Mouse (Mus musculus) CH12.LX (cell line): ENCODE results near the gene Hspa1a. TPM values are rescaled to one million over a fixed set of nuclear protein-coding genes. Genes with fewer than 3 reads are reported as not detected.

Source experiments
- DNase-seq: peaks from one replicate; pipeline ENCODE4 v3.0.0-alpha.2; 2013; ENCODE audit errors: extremely low read depth
- H3K27ac ChIP-seq: 2 replicates; pipeline ENCODE4 v1.5.1; 2012; ENCODE audit warnings: low read depth, mild to moderate bottlenecking, control low read depth, moderate library complexity; ENCODE audit not compliant: insufficient read depth
- H3K27me3 ChIP-seq: replicated peaks from 2 replicates; pipeline ENCODE3; 2012; ENCODE audit warnings: inconsistent platforms
- H3K36me3 ChIP-seq, 2 experiments: replicated peaks in 1 of 2; 2 replicates each; pipeline versions ENCODE3 to v1.6.1; 2012; ENCODE audit warnings: inconsistent platforms in 1 of 2, low read length in 1 of 2, mild to moderate bottlenecking in 1 of 2, mixed read lengths in 1 of 2, moderate library complexity in 1 of 2; ENCODE audit not compliant: control insufficient read depth in 1 of 2, insufficient read depth in 1 of 2
- H3K4me1 ChIP-seq, 2 experiments: 2 replicates each; pipeline ENCODE4 v1.6.1; 2012; ENCODE audit warnings: inconsistent platforms in 1 of 2, moderate library complexity in 1 of 2; ENCODE audit not compliant: insufficient read depth in 2 of 2, control insufficient read depth in 1 of 2
- H3K4me2 ChIP-seq: 2 replicates; pipeline ENCODE4 v1.6.1; 2012; ENCODE audit warnings: low read depth, mild to moderate bottlenecking, control low read depth; ENCODE audit not compliant: poor library complexity, insufficient read depth, severe bottlenecking
- H3K4me3 ChIP-seq, 3 experiments: fragments of 150-350 bp in 1 of 3; sonication (generic) in 1 of 3; replicated peaks in 1 of 3; 2 replicates each; pipeline versions ENCODE3 to v1.5.1; 2011 to 2012; ENCODE audit warnings: low read depth in 2 of 3, low read length in 2 of 3, mild to moderate bottlenecking in 2 of 3, moderate library complexity in 2 of 3, control low read depth in 1 of 3, improper control_type of control experiment in 1 of 3, inconsistent platforms in 1 of 3, mixed read lengths in 1 of 3; ENCODE audit not compliant: poor library complexity in 1 of 3
- H3K79me2 ChIP-seq: replicated peaks from 2 replicates; pipeline ENCODE4 v1.6.1; 2012; ENCODE audit warnings: mild to moderate bottlenecking, moderate library complexity; ENCODE audit not compliant: control insufficient read depth, poor library complexity, insufficient read depth, severe bottlenecking; ENCODE audit errors: extremely low read depth
- H3K9ac ChIP-seq: 2 replicates; pipeline ENCODE4 v1.6.1; 2012; ENCODE audit warnings: low read depth, mild to moderate bottlenecking, control low read depth, moderate library complexity; ENCODE audit not compliant: insufficient read depth
- H3K9me3 ChIP-seq: replicated peaks from 2 replicates; pipeline ENCODE3; 2012; ENCODE audit warnings: low read length, inconsistent platforms, mixed read lengths
- BHLHE40 ChIP-seq: IDR thresholded peaks from 2 replicates; pipeline ENCODE4 v1.6.1; 2011; ENCODE audit warnings: mild to moderate bottlenecking, low read depth, low read length, improper control_type of control experiment
- CHD1 ChIP-seq: IDR thresholded peaks from 2 replicates; pipeline ENCODE4 v1.6.1; 2012; ENCODE audit warnings: low read depth, low read length, improper control_type of control experiment, inconsistent platforms
- CTCF ChIP-seq, 2 experiments: IDR thresholded peaks in 1 of 2; conservative IDR thresholded peaks in 1 of 2; 2 replicates each; pipeline ENCODE4 v1.5.1; 2011 to 2012; ENCODE audit warnings: low read depth in 2 of 2, low read length in 2 of 2, improper control_type of control experiment in 1 of 2, inconsistent platforms in 1 of 2, mild to moderate bottlenecking in 1 of 2, moderate library complexity in 1 of 2
- E2F4 ChIP-seq: IDR thresholded peaks from 2 replicates; pipeline ENCODE4 v1.6.1; 2011; ENCODE audit warnings: low read depth, low read length, improper control_type of control experiment; ENCODE audit not compliant: insufficient replicate concordance
- ETS1 ChIP-seq: conservative IDR thresholded peaks from 2 replicates; pipeline ENCODE4 v1.6.1; 2012; ENCODE audit warnings: low read depth, mild to moderate bottlenecking, inconsistent platforms, low read length, improper control_type of control experiment, moderate library complexity
- GABPA ChIP-seq: IDR thresholded peaks from 2 replicates; pipeline ENCODE4 v1.6.1; 2012; ENCODE audit warnings: low read depth, low read length, improper control_type of control experiment, inconsistent platforms; ENCODE audit not compliant: insufficient replicate concordance
- IRF4 ChIP-seq: IDR thresholded peaks from 2 replicates; pipeline ENCODE4 v1.6.1; 2014; ENCODE audit warnings: low read depth, mild to moderate bottlenecking, inconsistent platforms, low read length, improper control_type of control experiment
- MAFK ChIP-seq: IDR thresholded peaks from 2 replicates; pipeline ENCODE4 v1.6.1; 2011; ENCODE audit warnings: low read length, improper control_type of control experiment; ENCODE audit not compliant: insufficient replicate concordance
- MAX ChIP-seq: IDR thresholded peaks from 2 replicates; pipeline ENCODE4 v1.6.1; 2011; ENCODE audit warnings: low read length, improper control_type of control experiment
- MEF2A ChIP-seq: IDR thresholded peaks from 2 replicates; pipeline ENCODE4 v1.6.1; 2014; ENCODE audit warnings: low read depth, mild to moderate bottlenecking, inconsistent platforms, low read length, improper control_type of control experiment, borderline replicate concordance
- MYC ChIP-seq: IDR thresholded peaks from 2 replicates; pipeline ENCODE4 v1.6.1; 2011; ENCODE audit warnings: low read depth, mild to moderate bottlenecking, improper control_type of control experiment, low read length
- NRF1 ChIP-seq: IDR thresholded peaks from 2 replicates; pipeline ENCODE4 v1.6.1; 2014; ENCODE audit warnings: low read depth, mild to moderate bottlenecking, inconsistent platforms, low read length, improper control_type of control experiment, moderate library complexity
- PAX5 ChIP-seq: IDR thresholded peaks from 2 replicates; pipeline ENCODE4 v1.6.1; 2012; ENCODE audit warnings: low read length, inconsistent platforms, mixed read lengths
- POLR2AphosphoS2 ChIP-seq: IDR thresholded peaks from 2 replicates; pipeline ENCODE4 v1.6.1; 2011; ENCODE audit warnings: low read depth, low read length, improper control_type of control experiment
- USF2 ChIP-seq: conservative IDR thresholded peaks from 2 replicates; pipeline ENCODE4 v1.6.1; 2011; ENCODE audit warnings: low read depth, low read length, improper control_type of control experiment
- dilution Hi-C: fragments of 300-500 bp; cut with MboI; formaldehyde crosslinking; loops from 2 replicates; pipeline ENCODE4 v1.14.3; 2020; ENCODE audit warnings: low sequenced_read_pairs; ENCODE audit not compliant: extremely low pct_unique_long_range_greater_than_20kb, extremely low pct_ligation_motif_present
- in situ Hi-C: fragments of 300-500 bp; cut with MboI; formaldehyde crosslinking; loops from 3 replicates; pipeline ENCODE4 v1.14.3; 2019; ENCODE audit warnings: low sequenced_read_pairs, low pct_ligation_motif_present, low pct_unique_long_range_greater_than_20kb, mixed read lengths
- polyA plus RNA-seq: library from polyadenylated mRNA; unstranded; fragments of >175 nt; gene quantifications from 2 replicates; pipeline ENCODE4 v1.2.1, GENCODE M21; 2012; ENCODE audit warnings: low read depth; ENCODE audit not compliant: insufficient read length
- total RNA-seq, 2 experiments: library from RNA; depleted of rRNA; stranded (reverse); fragments of 300-350 nt in 1 of 2; fragments of >200 nt in 1 of 2; gene quantifications; 2 replicates each; pipeline ENCODE4 v1.2.3; 2012 to 2014

Hspa1a gene
- total and polyA plus RNA-seq, 3 experiments: not detected

- Histone ChIP-seq H3K27me3 (no peaks in the 10 kb centered on the region), H3K4me1 (peaks cover 0 to 17% of the 10 kb centered on the region in 2 experiments; a peak in 2 of 4 replicates), H3K79me2 (peaks cover 13% of the 10 kb centered on the region), H3K4me2 (no peak overlapping the region), H3K27ac (no peak overlapping the region), H3K36me3 (peaks cover under 1 to 9% of the 10 kb centered on the region in 2 experiments), H3K9ac (no peak overlapping the region), H3K9me3 (peaks cover 2% of the 10 kb centered on the region), H3K4me3 (no peak overlapping the region)
- dilution Hi-C loops (no loop called here), in situ Hi-C loops (no loop called here)
- no peak for DNase-seq
- TF ChIP-seq NRF1: no peak
- no peak for TF ChIP-seq PAX5
- no peak for TF ChIP-seq CHD1
- TF ChIP-seq MEF2A: no peak
- no peak for TF ChIP-seq GABPA
- TF ChIP-seq E2F4: no peak
- TF ChIP-seq BHLHE40: no peak
- TF ChIP-seq CTCF (conservative IDR thresholded peaks at IDR 0.05 in 1 of 2, IDR thresholded peaks at IDR 0.05 in 1 of 2; ENCODE audit: low read depth in 2 of 2, low read length in 2 of 2): no peak
- TF ChIP-seq, all 38 proteins: peak for 0
These were observed 16.1 kb downstream of the Hspa1a start for GRCm38 (mm10) chr17:34955884-34956283.

GRCm38 (mm10) chr17:34954831-34955230 is 17.1 kb downstream of the Hspa1a start:
- Histone ChIP-seq H3K9me3 (peaks cover 2% of the 10 kb centered on the region), H3K27ac (no peak overlapping the region), H3K9ac (no peak overlapping the region), H3K79me2 (peaks cover 19% of the 10 kb centered on the region), H3K4me1 (peaks cover 6 to 17% of the 10 kb centered on the region in 2 experiments; a peak in 3 of 4 replicates), H3K36me3 (peaks cover 10 to 20% of the 10 kb centered on the region in 2 experiments), H3K4me3 (no peak overlapping the region), H3K4me2 (no peak overlapping the region), H3K27me3 (no peaks in the 10 kb centered on the region)
- no peak for TF ChIP-seq ETS1
- TF ChIP-seq MEF2A: no peak
- TF ChIP-seq MYC: no peak
- TF ChIP-seq PAX5: no peak
- no peak for TF ChIP-seq POLR2AphosphoS2
- TF ChIP-seq CHD1: no peak
- TF ChIP-seq E2F4: no peak
- no peak for TF ChIP-seq USF2
- no peak for TF ChIP-seq IRF4
- TF ChIP-seq MAX: no peak
- TF ChIP-seq MAFK: no peak
- dilution Hi-C loops: no loop called here
- in situ Hi-C loops: no loop called here
- DNase-seq: no peak
